Mouse (Mus musculus) ES-Bruce4 (cell line): Measurements from ENCODE around the gene C1qtnf6.

Experiments used
- CTCF ChIP-seq: IDR thresholded peaks from one replicate; pipeline ENCODE4 v1.8.1; 2011; ENCODE audit warnings: low read depth, low read length
- EP300 ChIP-seq: IDR thresholded peaks from 2 replicates; pipeline ENCODE4 v1.6.1; 2011; ENCODE audit warnings: low read depth, low read length; ENCODE audit not compliant: insufficient read depth
- POLR2A ChIP-seq: IDR thresholded peaks from one replicate; pipeline ENCODE4 v1.8.1; 2011; ENCODE audit warnings: low read length; ENCODE audit not compliant: insufficient read depth

- TF ChIP-seq CTCF (no peak), EP300 (no peak), POLR2A (no peak)
These were observed 55.6 kb downstream of the C1qtnf6 start for GRCm38 (mm10) chr15:78475604-78476031.
